Mouse (Mus musculus) cerebellum, postnatal 25 days (tissue): Measurements from ENCODE around the gene Gabrb1.

ENCODE experiments used
- DNase-seq, 2 experiments: peaks; one replicate each; pipeline ENCODE4 v3.0.0; 2021; ENCODE audit warnings: mixed read lengths in 2 of 2

Gabrb1 gene

GRCm38 (mm10) chr5:71830342-71830741, 172.4 kb downstream of the Gabrb1 start:
- no peak for DNase-seq

GRCm38 (mm10) chr5:71842241-71842640, 184.3 kb downstream of the Gabrb1 start:
- DNase-seq = no peak

DNA sequence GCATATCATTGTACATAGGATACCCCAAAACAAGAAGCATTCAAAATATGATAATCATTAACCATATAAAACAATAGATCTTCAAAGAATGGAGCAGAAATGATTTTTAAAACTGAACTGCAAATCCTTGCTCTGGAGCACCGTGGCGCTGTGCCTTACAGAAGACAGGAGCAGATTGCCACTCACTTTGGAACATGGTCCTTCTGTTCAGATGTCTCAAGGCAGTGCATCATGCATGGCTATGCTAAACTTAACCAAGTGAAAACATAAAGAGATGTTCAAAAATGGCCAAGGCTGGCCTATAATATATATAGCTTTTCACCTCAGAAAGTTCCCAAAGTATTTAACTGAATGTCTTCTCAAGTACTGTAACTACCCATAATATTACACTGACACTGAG, 240.3 kb downstream of the Gabrb1 start:
- no peak for DNase-seq

- no peak for DNase-seq
Measured at GRCm38 (mm10) chr5:71903399-71903798, 245.5 kb downstream of the Gabrb1 start.

DNA sequence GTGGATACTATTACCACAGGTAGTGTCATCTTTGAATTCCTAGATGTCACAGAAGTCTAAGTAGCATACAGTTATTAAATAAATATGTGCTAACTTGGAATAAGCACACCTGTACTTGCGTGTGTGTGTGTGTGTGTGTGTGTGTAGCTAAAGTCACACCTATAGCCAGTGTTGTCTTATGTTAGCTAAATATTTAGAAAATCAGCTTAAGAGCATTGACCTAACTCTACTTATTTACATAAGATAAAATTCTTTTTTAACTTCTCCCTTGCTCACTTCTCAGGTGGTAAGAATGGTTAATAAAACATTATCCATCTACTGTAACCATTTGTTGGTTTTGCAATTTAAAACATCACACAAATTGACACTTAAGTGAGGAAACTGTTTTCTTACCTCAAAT, 256.1 kb downstream of the Gabrb1 start:
- DNase-seq = no peak

- DNase-seq = no peak
Measured at GRCm38 (mm10) chr5:71915711-71916110, 257.8 kb downstream of the Gabrb1 start.

GRCm38 (mm10) chr5:71917206-71917605, 259.3 kb downstream of the Gabrb1 start:
- DNase-seq = peak; percentile 19 to 44

GRCm38 (mm10) chr5:71923636-71924035, 265.7 kb downstream of the Gabrb1 start:
- DNase-seq = no peak

DNA sequence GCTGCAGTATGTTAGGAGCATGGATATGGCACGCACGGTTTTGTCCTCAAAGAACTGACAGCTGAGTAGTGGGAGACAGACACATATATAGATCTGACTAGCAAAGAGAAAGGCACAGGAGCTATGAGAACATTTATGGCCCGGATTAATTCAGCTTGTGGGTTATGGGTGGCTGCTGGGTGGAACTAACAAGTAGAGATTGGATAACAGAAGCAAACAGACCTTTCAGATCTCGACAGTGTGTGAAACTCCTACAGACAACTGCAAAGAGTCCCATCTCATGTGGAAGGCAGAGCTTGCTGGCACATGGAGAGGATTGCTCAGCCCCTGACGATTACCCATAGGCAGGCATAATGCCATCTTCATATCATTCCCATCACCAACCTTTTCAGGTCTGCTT, 268.4 kb downstream of the Gabrb1 start:
- DNase-seq = no peak

- no peak for DNase-seq
Measured at GRCm38 (mm10) chr5:71930036-71930435, 272.1 kb downstream of the Gabrb1 start.

DNA sequence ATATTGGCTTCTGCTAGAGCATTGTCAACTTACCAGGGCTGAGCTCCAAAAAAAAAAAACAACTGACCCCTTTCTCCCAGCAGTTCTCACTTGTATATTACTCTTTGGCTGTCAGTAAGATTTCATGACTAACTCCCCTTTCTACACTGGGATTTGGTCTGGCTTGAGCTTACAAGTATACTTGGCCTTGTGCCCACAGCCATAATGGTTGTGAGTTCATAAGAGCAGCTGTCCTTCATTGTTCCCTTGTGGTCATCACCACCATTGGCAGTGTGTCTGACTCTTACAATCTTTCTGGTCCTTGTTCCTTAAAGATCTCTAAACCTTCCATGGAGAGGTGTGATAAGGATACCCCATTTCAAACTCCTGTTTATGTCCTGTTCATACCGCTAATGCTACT, 293.5 kb downstream of the Gabrb1 start:
- peak in 1 of 2 experiments; percentile 27 for DNase-seq

DNA sequence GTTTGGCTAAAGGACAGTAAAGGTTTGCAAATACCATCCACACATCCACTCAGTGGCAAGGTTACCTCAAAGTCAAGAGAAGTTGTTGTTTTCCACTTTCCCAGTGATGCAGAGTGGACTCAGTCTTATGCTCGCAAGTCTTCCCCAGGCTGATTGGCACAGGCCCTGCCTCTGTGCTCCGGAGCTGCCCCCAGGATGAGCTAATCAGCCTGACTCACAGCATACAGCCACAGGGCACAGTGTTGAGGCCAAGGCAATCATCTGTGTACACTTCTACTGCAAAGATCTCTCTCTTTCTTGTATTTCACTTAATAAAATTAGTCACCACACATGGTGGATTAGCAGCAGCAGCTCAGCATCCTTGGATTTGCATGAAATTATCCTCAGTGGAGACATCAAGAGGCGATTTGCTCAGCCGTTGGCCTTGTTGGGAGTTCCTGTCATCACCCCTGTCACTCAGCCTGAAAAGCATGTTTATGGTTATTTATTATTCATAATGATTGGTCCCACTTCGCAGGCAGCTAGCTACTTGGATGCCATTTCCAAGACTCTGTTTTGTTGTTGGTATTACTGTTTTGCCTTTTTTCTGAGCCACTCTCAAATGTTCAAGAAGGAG, 297.3 kb downstream of the Gabrb1 start:
- peak in 1 of 2 experiments; percentile 35 for DNase-seq

DNA sequence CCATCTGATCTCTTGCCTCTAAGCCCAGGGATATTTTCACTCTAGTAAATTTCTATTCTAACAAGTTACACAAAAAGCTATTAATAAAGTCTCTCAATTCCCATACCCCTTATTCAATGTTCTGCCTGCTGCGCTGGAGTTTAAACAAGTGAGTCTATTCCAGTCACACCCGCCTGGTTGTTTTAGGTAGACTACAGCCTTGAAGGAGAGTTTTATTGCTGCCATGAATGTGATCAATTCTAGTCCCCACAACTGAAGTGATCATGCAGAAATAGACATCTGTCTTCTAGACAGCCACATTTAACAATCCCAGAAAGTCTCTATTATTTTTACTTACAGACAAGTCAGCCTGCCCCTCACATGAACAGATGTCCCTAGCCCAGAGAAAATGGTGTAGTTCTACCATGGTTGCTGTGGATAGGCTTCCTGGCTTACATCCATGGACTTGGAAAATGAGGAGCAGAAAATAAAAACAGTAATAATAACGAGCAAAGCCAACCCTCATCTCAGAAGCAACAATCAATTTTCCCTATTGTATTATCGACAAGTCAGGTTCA, 307.0 kb downstream of the Gabrb1 start:
- DNase-seq = no peak

- no peak for DNase-seq
Measured at GRCm38 (mm10) chr5:71965529-71965928, 307.6 kb downstream of the Gabrb1 start.

DNA sequence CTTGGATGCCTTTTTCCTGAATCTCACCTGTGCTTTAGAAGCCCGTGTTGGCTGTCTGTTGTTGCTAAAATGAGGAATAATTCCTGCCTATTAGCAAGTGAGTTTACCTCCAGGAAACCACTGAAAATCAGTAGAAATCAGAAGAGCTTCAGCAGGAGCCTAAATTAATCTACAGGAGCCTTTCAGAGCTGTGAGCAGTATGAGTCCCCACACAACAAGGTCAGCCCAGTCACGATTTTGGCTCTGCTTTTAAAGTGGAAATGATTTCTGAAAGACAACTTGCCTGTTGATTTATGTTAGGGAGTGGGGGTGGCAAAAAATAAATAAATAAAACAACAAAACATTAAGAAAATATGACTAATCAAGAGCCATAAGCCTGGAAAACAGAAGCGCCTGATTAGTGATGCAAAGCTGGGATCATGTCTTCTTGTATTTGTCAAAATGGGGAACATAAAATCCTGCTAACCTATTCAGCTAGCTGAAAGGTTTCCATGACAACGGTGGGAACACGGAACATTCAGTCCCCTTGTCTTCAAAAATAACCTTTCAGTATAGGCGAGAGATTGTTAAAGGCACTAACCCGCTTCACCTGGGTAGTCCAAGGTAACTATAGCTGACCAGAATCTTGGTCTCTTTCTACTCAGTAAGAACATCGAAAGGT, 312.4 kb downstream of the Gabrb1 start:
- no peak for DNase-seq

DNA sequence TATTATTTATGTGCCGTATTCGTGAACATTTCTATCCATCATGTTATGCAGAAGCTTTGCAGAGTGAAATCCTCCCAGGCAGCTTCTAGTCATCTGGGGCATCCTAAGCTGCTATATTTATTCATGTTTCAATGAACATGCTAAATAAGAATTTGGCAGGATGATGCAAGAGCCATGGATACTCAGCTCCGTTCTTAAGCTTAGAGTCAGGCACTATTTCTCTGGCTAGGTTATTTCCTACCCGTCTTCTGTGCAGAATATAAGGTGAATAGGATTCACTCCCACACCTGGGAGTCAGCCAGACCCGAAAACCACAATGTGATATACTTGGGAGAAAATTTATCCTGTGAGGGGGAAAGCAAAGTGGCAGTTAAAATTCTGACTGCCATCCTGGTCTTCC, 314.9 kb downstream of the Gabrb1 start:
- DNase-seq = peak in 1 of 2 experiments; percentile 18

GRCm38 (mm10) chr5:71976133-71976532, 318.2 kb downstream of the Gabrb1 start:
- DNase-seq = no peak

DNA sequence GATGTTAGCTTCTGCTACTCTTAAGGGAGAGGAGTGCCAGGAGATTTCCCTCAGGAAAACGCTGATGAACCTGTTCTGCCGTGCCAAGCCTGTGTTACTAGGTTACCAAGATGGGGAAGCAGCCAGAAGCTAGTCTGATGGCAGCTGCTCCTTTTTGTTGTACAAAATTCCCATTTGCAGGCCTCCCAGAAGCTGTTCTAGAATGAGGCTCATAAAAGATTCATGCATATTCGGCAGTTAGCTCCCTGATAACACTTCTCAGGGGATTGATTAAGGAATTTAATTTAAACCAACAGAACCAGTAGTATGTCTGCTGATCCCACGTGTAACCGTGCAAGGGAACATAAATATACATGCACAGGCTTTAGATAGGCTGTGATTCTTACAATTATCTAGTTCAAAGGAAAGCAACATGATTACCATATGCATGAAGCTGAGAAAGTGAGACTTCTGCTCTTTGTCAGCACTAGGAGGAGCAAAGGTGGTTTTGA, 318.7 kb downstream of the Gabrb1 start:
- DNase-seq = peak; percentile 61 to 74

- no peak for DNase-seq
Measured at GRCm38 (mm10) chr5:71986561-71986960, 328.6 kb downstream of the Gabrb1 start.

- DNase-seq = peak; percentile 66 to 67
Measured at GRCm38 (mm10) chr5:71986983-71987398, 329.1 kb downstream of the Gabrb1 start.

- DNase-seq = no peak
Measured at GRCm38 (mm10) chr5:71999466-71999865, 341.6 kb downstream of the Gabrb1 start.

DNA sequence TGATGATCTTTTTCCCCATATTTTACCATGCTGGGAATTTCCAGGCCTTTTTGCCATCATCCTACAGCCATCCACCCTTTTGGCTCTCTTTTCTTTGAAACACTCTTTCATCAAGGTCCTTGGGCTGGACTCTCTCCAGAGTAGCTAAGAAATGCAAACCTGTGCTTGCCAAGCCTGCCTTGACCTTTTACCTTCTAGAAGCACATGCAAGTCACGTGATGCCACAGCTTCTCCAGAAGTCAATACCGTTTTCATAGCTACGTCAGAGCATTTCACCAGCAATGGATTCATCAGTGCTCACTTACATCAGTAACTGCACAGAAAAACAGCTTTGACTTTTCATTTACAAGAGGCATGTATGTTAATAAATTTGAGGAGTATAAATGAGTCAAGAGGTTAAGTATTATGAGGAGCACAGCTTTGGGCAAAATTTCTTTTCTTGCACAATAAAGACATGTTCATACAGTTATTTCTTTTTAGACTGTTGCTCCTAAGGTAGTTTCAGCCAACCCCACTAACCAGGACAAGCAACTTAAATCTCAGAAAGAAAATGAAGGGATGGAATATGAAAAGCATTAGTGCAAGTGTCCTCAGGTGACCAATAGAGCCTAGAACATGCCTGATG, 346.0 kb downstream of the Gabrb1 start:
- DNase-seq = no peak

DNA sequence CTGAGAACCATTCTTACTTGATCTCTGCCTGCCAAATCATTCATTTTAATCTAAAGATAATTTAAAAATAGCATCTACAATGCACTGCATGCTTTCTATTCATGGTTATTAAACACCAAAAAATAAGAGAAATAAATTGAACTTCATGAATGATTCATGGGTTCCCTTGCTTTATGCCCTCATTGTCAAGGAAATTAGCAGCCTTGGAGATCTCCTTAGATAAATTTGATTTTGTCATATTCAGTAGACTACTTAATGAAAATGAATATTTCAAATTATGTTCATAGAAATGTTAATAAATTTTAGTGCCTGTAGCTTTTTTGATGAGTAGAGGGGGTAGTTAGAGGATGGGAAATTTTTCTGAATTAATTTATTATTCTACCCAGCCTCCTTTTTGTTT, 379.0 kb downstream of the Gabrb1 start:
- no peak for DNase-seq
